In genomic region chr15:102135522-102136128, GRCm38 (mm10) we compare ENCODE assay signal across 8 mouse cellular contexts. TPM values are rescaled to one million over a fixed set of nuclear protein-coding genes. Genes with fewer than 3 reads are reported as not detected.
DNase-seq lines count a peak whose midpoint lies in the region; ATAC-seq and TF ChIP-seq lines count a peak whose summit lies in the region.

No protein-coding gene starts in this region.

- peak overlapping the region; percentile 90 for H3K4me2 ChIP-seq in heart, embryonic 14.5 days (ENCODE audit: low read length)
- H3K4me2 ChIP-seq in forebrain, embryonic 15.5 days (replicated peaks), result peak overlapping the region; percentile 77

- no peak for TF ChIP-seq CTCF in G1E (IDR thresholded peaks at IDR 0.05; ENCODE audit: low read depth, low read length)

- peak overlapping the region in 1 of 2 experiments; percentile 72; a peak in 2 of 4 replicates for H3K27ac ChIP-seq in heart, embryonic 14.5 days (replicated peaks in 1 of 2; ENCODE audit: control insufficient read depth in 1 of 2, insufficient read depth in 1 of 2, low read depth in 2 of 2, low read length in 2 of 2)
- peak overlapping the region; percentile 88 for H3K27ac ChIP-seq in forebrain, embryonic 15.5 days (replicated peaks)
- no peak overlapping the region for H3K27ac ChIP-seq in macrophage

- no peaks in the 10 kb centered on the region for H3K9me3 ChIP-seq in heart, embryonic 14.5 days (ENCODE audit: control insufficient read depth, low read length)
- no peaks in the 10 kb centered on the region for H3K9me3 ChIP-seq in G1E (replicated peaks)
- no peaks in the 10 kb centered on the region for H3K9me3 ChIP-seq in forebrain, embryonic 15.5 days

- H3K79me2 ChIP-seq in macrophage (ENCODE audit: inconsistent target), result peaks cover 32% of the 10 kb centered on the region

- peaks cover 2 to 14% of the 10 kb centered on the region in 2 experiments; a peak in 3 of 4 replicates for H3K4me1 ChIP-seq in heart, embryonic 14.5 days (ENCODE audit: control insufficient read depth in 2 of 2, insufficient read depth in 2 of 2, low read length in 2 of 2)
- H3K4me1 ChIP-seq in G1E (ENCODE audit: insufficient read depth, low read depth, low read length), result peaks cover 37% of the 10 kb centered on the region
- peaks cover 21% of the 10 kb centered on the region for H3K4me1 ChIP-seq in forebrain, embryonic 15.5 days

- peak; percentile 60 for ATAC-seq in heart, embryonic 14.5 days (ENCODE audit: insufficient number of reproducible peaks, insufficient read depth, low FRiP score, low read depth)
- no peak for ATAC-seq in G1E (ENCODE audit: extremely low read depth, insufficient number of reproducible peaks, low FRiP score, poor library complexity, severe bottlenecking)
- ATAC-seq in forebrain, embryonic 15.5 days (replicated peaks), result peak; percentile 83

- H3K27me3 ChIP-seq in heart, embryonic 14.5 days (ENCODE audit: control insufficient read depth, insufficient read depth, low read length), result no peaks in the 10 kb centered on the region
- no peaks in the 10 kb centered on the region; the same call in 1 of the 2 replicates for H3K27me3 ChIP-seq in G1E (ENCODE audit: insufficient read depth, low read length)
- H3K27me3 ChIP-seq in forebrain, embryonic 15.5 days, result no peaks in the 10 kb centered on the region

- peak overlapping the region; percentile 61 to 92 for H3K4me3 ChIP-seq in heart, embryonic 14.5 days (ENCODE audit: control insufficient read depth in 1 of 2, insufficient read depth in 1 of 2, low read depth in 1 of 2, low read length in 2 of 2)
- peak overlapping the region; percentile 91 for H3K4me3 ChIP-seq in G1E (ENCODE audit: low read depth, low read length)
- peak overlapping the region; percentile 98 for H3K4me3 ChIP-seq in forebrain, embryonic 15.5 days
- H3K4me3 ChIP-seq in macrophage (ENCODE audit: inconsistent target), result peak overlapping the region; percentile 74

- peak overlapping the region; percentile 89 for H3K9ac ChIP-seq in heart, embryonic 14.5 days (ENCODE audit: low read length)
- H3K9ac ChIP-seq in forebrain, embryonic 15.5 days (replicated peaks), result peak overlapping the region; percentile 93

- 2% methylated on average over 31 of the region's 35 CpGs for WGBS in heart, embryonic 14.5 days
- WGBS in forebrain, embryonic 15.5 days, result 2% methylated on average over 35 of the region's 35 CpGs
- 2% methylated on average over 33 of the region's 35 CpGs for WGBS in macrophage (ENCODE audit: missing documents)

- DNase-seq in heart, postnatal 25 days (ENCODE audit: low spot score), result no peak
- DNase-seq in G1E (ENCODE audit: low spot score), result no peak
- DNase-seq in right cerebral cortex, postnatal 36 days (ENCODE audit: low spot score in 2 of 2), result no peak
- no peak for DNase-seq in layer of hippocampus, adult 9-10 months (ENCODE audit: low spot score)
- DNase-seq in adrenal gland, adult (ENCODE audit: inconsistent age in 2 of 2, low spot score in 1 of 2), result no peak

- peaks cover 27% of the 10 kb centered on the region for H3K36me3 ChIP-seq in heart, embryonic 14.5 days (ENCODE audit: control insufficient read depth, insufficient read depth, low read length)
- peaks cover 32% of the 10 kb centered on the region for H3K36me3 ChIP-seq in G1E (replicated peaks)
- H3K36me3 ChIP-seq in forebrain, embryonic 15.5 days, result peaks cover 23% of the 10 kb centered on the region
- peaks cover 25% of the 10 kb centered on the region for H3K36me3 ChIP-seq in macrophage (ENCODE audit: inconsistent target)

- intact Hi-C loops in heart, postnatal 25 days (cut with DNase I), result no loop called here

RNA-seq across cellular contexts. Expression of gene Spryd3, which starts 0.4 kb away (rescaled TPM):
- 12.0 and 12.4 TPM in 2 replicates for polyA plus RNA-seq in heart, embryonic 14.5 days (2014; fragmentation: Nextera tagmentation; extraction: Ambion mirVana)
- total RNA-seq in heart, postnatal 25 days (2021), result 10 to 100 TPM; 13.2 to 15.1 TPM
- total RNA-seq in G1E (2014; fragmentation: Nextera tagmentation) (5.3 and 7.1 TPM in 2 replicates), G1E (2017) (12.1 and 12.3 TPM in 2 replicates)
- polyA plus RNA-seq in G1E (2012) (12.7 and 14.9 TPM in 2 replicates), macrophage (2018) (22.0 to 28.2 TPM (median 22.5 TPM) in 3 replicates)
- 38.2 and 42.9 TPM in 2 replicates for polyA plus RNA-seq in forebrain, embryonic 15.5 days (2015; fragmentation: Nextera tagmentation; extraction: Ambion mirVana)
- 10 to 100 TPM in 23 of 26 experiments, 1 to 10 TPM in 3; 6.6 to 65.1 (median 30.2) TPM for total RNA-seq in macrophage (2018; cell fraction: chromatin; rRNA removed)
- total RNA-seq in macrophage (2018; cell fraction: cytosol; rRNA removed), result 10 to 100 TPM; 18.2 to 36.1 (median 26.0) TPM
- 10 to 100 TPM; 10.7 to 31.1 (median 25.0) TPM for total RNA-seq in macrophage (2018; cell fraction: nucleus; rRNA removed)

RNA-seq across cellular contexts. Expression of gene Igfbp6, which starts 8.5 kb away (rescaled TPM):
- polyA plus RNA-seq in heart, embryonic 14.5 days (2014; fragmentation: Nextera tagmentation; extraction: Ambion mirVana), result 6.5 and 7.7 TPM in 2 replicates
- total RNA-seq in heart, postnatal 25 days (2021), result 10 to 100 TPM; 38.3 to 43.6 TPM
- total RNA-seq in G1E (2014; fragmentation: Nextera tagmentation) (0.68 TPM in 1 of 2 replicates, not detected in the other), G1E (2017) (1.3 and 1.9 TPM in 2 replicates)
- polyA plus RNA-seq in G1E (2012) (0.21 and 0.30 TPM in 2 replicates), macrophage (2018) (not detected in 3 replicates)
- polyA plus RNA-seq in forebrain, embryonic 15.5 days (2015; fragmentation: Nextera tagmentation; extraction: Ambion mirVana), result 1.2 and 1.4 TPM in 2 replicates
- 1 to 10 TPM in 1 of 26 experiments, under 1 TPM in 2, not detected in 23; 0.74 to 9.4 (median 0.84) TPM for total RNA-seq in macrophage (2018; cell fraction: chromatin; rRNA removed)
- total RNA-seq in macrophage (2018; cell fraction: cytosol; rRNA removed), result 1 to 10 TPM in 4 of 26 experiments, under 1 TPM in 18, not detected in 4; 0.13 to 1.3 (median 0.49) TPM
- under 1 TPM in 7 of 26 experiments, not detected in 19; 0.50 to 0.86 (median 0.67) TPM for total RNA-seq in macrophage (2018; cell fraction: nucleus; rRNA removed)

RNA-seq across cellular contexts. Expression of gene Soat2, which starts 14.7 kb away (rescaled TPM):
- polyA plus RNA-seq in heart, embryonic 14.5 days (2014; fragmentation: Nextera tagmentation; extraction: Ambion mirVana), result 0.20 and 0.32 TPM in 2 replicates
- total RNA-seq in heart, postnatal 25 days (2021), result under 1 TPM in 1 of 2 experiments, not detected in 1; 0.11 TPM
- total RNA-seq in G1E (2014; fragmentation: Nextera tagmentation) (7.4 and 8.1 TPM in 2 replicates), G1E (2017) (3.1 and 3.3 TPM in 2 replicates)
- polyA plus RNA-seq in G1E (2012) (0.64 and 1.1 TPM in 2 replicates), macrophage (2018) (0.06 to 0.15 TPM in 2 of 3 replicates, not detected in the other)
- not detected in 2 replicates for polyA plus RNA-seq in forebrain, embryonic 15.5 days (2015; fragmentation: Nextera tagmentation; extraction: Ambion mirVana)
- total RNA-seq in macrophage (2018; cell fraction: chromatin; rRNA removed), result 10 to 100 TPM in 11 of 26 experiments, 1 to 10 TPM in 8, under 1 TPM in 6, not detected in 1; 0.31 to 42.7 (median 9.7) TPM
- 1 to 10 TPM in 13 of 26 experiments, under 1 TPM in 12, not detected in 1; 0.06 to 3.7 (median 1.3) TPM for total RNA-seq in macrophage (2018; cell fraction: cytosol; rRNA removed)
- 10 to 100 TPM in 13 of 26 experiments, 1 to 10 TPM in 6, under 1 TPM in 7; 0.36 to 37.2 (median 7.1) TPM for total RNA-seq in macrophage (2018; cell fraction: nucleus; rRNA removed)

RNA-seq across cellular contexts. Expression of gene Tns2, which starts 35.4 kb away (rescaled TPM):
- 27.2 and 30.1 TPM in 2 replicates for polyA plus RNA-seq in heart, embryonic 14.5 days (2014; fragmentation: Nextera tagmentation; extraction: Ambion mirVana)
- total RNA-seq in heart, postnatal 25 days (2021), result 100 to 1,000 TPM in 1 of 2 experiments, 10 to 100 TPM in 1; 98.6 to 118 TPM
- 3.8 TPM in 1 of 2 replicates, not detected in the other for total RNA-seq in G1E (2014; fragmentation: Nextera tagmentation)
- 0.41 and 2.3 TPM in 2 replicates for total RNA-seq in G1E (2017)
- 0.55 and 0.63 TPM in 2 replicates for polyA plus RNA-seq in G1E (2012)
- polyA plus RNA-seq in forebrain, embryonic 15.5 days (2015; fragmentation: Nextera tagmentation; extraction: Ambion mirVana), result 4.9 and 6.9 TPM in 2 replicates
- total RNA-seq in macrophage (2018; cell fraction: chromatin; rRNA removed), result 1 to 10 TPM in 4 of 26 experiments, under 1 TPM in 11, not detected in 11; 0.17 to 4.9 (median 0.54) TPM
- total RNA-seq in macrophage (2018; cell fraction: cytosol; rRNA removed), result under 1 TPM; 0.03 to 0.48 (median 0.23) TPM
- 1 to 10 TPM in 4 of 26 experiments, under 1 TPM in 13, not detected in 9; 0.10 to 4.1 (median 0.37) TPM for total RNA-seq in macrophage (2018; cell fraction: nucleus; rRNA removed)
- 0.37 to 0.66 TPM in 2 of 3 replicates, not detected in the other for polyA plus RNA-seq in macrophage (2018)
